Mouse (Mus musculus) retina, embryonic 14.5 days (tissue): ENCODE data around the gene Eps8.
A peak's percentile ranks its signal among the peaks of the same experiment; 100 is the strongest.
"Not testable (repeated sequence)": the region's sequence is repeated elsewhere in the genome, so short reads cannot be mapped to it uniquely, and the experiment has no call there.

Source experiments
- DNase-seq: peaks from one replicate; pipeline ENCODE4 v3.0.0-alpha.2; 2015; ENCODE audit warnings: low spot score

Eps8 gene

GRCm38 (mm10) chr6:137472129-137472528 lies 182.5 kb downstream of the Eps8 start:
- DNase-seq: peak; percentile 51

GRCm38 (mm10) chr6:137470901-137471598 lies 183.6 kb downstream of the Eps8 start:
- DNase-seq: peak; percentile 30

- no peak for DNase-seq
These were observed 185.1 kb downstream of the Eps8 start for GRCm38 (mm10) chr6:137469541-137469940.

- no peak for DNase-seq
These were observed 187.0 kb downstream of the Eps8 start for GRCm38 (mm10) chr6:137467696-137468095.

- no peak for DNase-seq
These were observed 188.4 kb downstream of the Eps8 start for GRCm38 (mm10) chr6:137466256-137466655.

- DNase-seq: no peak
These were observed 189.4 kb downstream of the Eps8 start for GRCm38 (mm10) chr6:137465253-137465652.

- no peak for DNase-seq
These were observed 190.9 kb downstream of the Eps8 start for GRCm38 (mm10) chr6:137463771-137464170.

- DNase-seq: no peak
These were observed 196.5 kb downstream of the Eps8 start for GRCm38 (mm10) chr6:137458136-137458535.

- no peak for DNase-seq
These were observed 197.5 kb downstream of the Eps8 start for GRCm38 (mm10) chr6:137457210-137457609.

GRCm38 (mm10) chr6:137456064-137456463 lies 198.6 kb downstream of the Eps8 start:
- DNase-seq: no peak

GRCm38 (mm10) chr6:137455537-137456041 lies 199.1 kb downstream of the Eps8 start:
- DNase-seq: peak; percentile 84

- not testable (repeated sequence) for DNase-seq
These were observed 208.6 kb downstream of the Eps8 start for GRCm38 (mm10) chr6:137446116-137446515.

GRCm38 (mm10) chr6:137443089-137443488 lies 211.6 kb downstream of the Eps8 start:
- DNase-seq: no peak

- no peak for DNase-seq
These were observed 213.9 kb downstream of the Eps8 start for GRCm38 (mm10) chr6:137440559-137441486.

- peak; percentile 58 for DNase-seq
These were observed 216.6 kb downstream of the Eps8 start for GRCm38 (mm10) chr6:137437902-137438580.

GRCm38 (mm10) chr6:137437486-137437885 lies 217.2 kb downstream of the Eps8 start:
- DNase-seq: no peak

GRCm38 (mm10) chr6:137433521-137434137 lies 221.0 kb downstream of the Eps8 start:
- no peak for DNase-seq
